Mouse (Mus musculus) C2C12 (cell line): ENCODE measurements around the gene Lrrc75b.

ENCODE experiments used
- CTCF ChIP-seq: IDR thresholded peaks from one replicate; pipeline ENCODE4 v1.5.1; 2011; ENCODE audit not compliant: control insufficient read depth, insufficient read depth, insufficient read length
- FOSL1 ChIP-seq: IDR thresholded peaks from one replicate; pipeline ENCODE4 v1.8.0; 2011; ENCODE audit warnings: mild to moderate bottlenecking, low read length; ENCODE audit not compliant: poor library complexity, insufficient read depth, severe bottlenecking
- MAX ChIP-seq: IDR thresholded peaks from one replicate; pipeline ENCODE4 v1.6.1; 2011; ENCODE audit warnings: mild to moderate bottlenecking, control low read depth
- MYOG ChIP-seq: IDR thresholded peaks from one replicate; pipeline ENCODE4 v1.6.1; 2011; ENCODE audit not compliant: control insufficient read depth, insufficient read length; ENCODE audit errors: extremely low read depth
- USF1 ChIP-seq: IDR thresholded peaks from one replicate; pipeline ENCODE4 v1.6.1; 2011; ENCODE audit warnings: low read depth, mild to moderate bottlenecking, control low read depth, moderate library complexity

GRCm38 (mm10) chr10:75568851-75569250 is 8.7 kb upstream of the Lrrc75b start:
- TF ChIP-seq FOSL1 (no peak), MAX (no peak), CTCF (no peak), USF1 (no peak), MYOG (no peak)
